Mouse (Mus musculus) MEL (cell line): ENCODE data around the gene Timeless. TPM values are rescaled to one million over a fixed set of nuclear protein-coding genes. Genes with fewer than 3 reads are reported as not detected.
A peak's percentile ranks its signal among the peaks of the same experiment; 100 is the strongest.

Experiments
- DNase-seq: peaks from one replicate; pipeline ENCODE4 v3.0.0; 2011; ENCODE audit warnings: low read depth, low spot score
- H3K27ac ChIP-seq: 2 replicates; pipeline ENCODE4 v1.5.1; 2012; ENCODE audit warnings: low read depth, mild to moderate bottlenecking, control low read depth, low read length, moderate library complexity; ENCODE audit not compliant: control insufficient read depth
- H3K27me3 ChIP-seq, 2 experiments: fragments of 150-350 bp in 1 of 2; sonication (generic) in 1 of 2; 2 replicates each; pipeline ENCODE4 v1.6.1; 2012; ENCODE audit warnings: low read length in 2 of 2, mild to moderate bottlenecking in 2 of 2, improper control_type of control experiment in 1 of 2, moderate library complexity in 1 of 2; ENCODE audit not compliant: insufficient read depth in 2 of 2, control insufficient read depth in 1 of 2
- H3K36me3 ChIP-seq, 2 experiments: 2 replicates each; pipeline ENCODE4 v1.6.1; 2012 to 2014; ENCODE audit warnings: low read length in 2 of 2, improper control_type of control experiment in 1 of 2, inconsistent platforms in 1 of 2, mild to moderate bottlenecking in 1 of 2; ENCODE audit not compliant: insufficient read depth in 2 of 2, control insufficient read depth in 1 of 2
- H3K4me1 ChIP-seq, 2 experiments: fragments of 150-350 bp in 1 of 2; sonication (generic) in 1 of 2; 2 replicates each; pipeline ENCODE4 v1.6.1; 2012; ENCODE audit warnings: low read length in 2 of 2, improper control_type of control experiment in 1 of 2, mild to moderate bottlenecking in 1 of 2; ENCODE audit not compliant: insufficient read depth in 2 of 2, control insufficient read depth in 1 of 2
- H3K4me3 ChIP-seq, 2 experiments: fragments of 150-350 bp in 1 of 2; sonication (generic) in 1 of 2; 2 replicates each; pipeline ENCODE4 v1.5.1; 2012; ENCODE audit warnings: low read depth in 2 of 2, low read length in 2 of 2, mild to moderate bottlenecking in 2 of 2, moderate library complexity in 2 of 2, control low read depth in 1 of 2, improper control_type of control experiment in 1 of 2; ENCODE audit not compliant: control insufficient read depth in 1 of 2, insufficient read depth in 1 of 2
- H3K79me2 ChIP-seq: 2 replicates; pipeline ENCODE4 v1.6.1; 2012; ENCODE audit warnings: mild to moderate bottlenecking, low read length, moderate library complexity; ENCODE audit not compliant: control insufficient read depth, poor library complexity, insufficient read depth
- H3K9ac ChIP-seq: 2 replicates; pipeline ENCODE4 v1.6.1; 2012; ENCODE audit warnings: low read depth, mild to moderate bottlenecking, control low read depth, low read length, moderate library complexity; ENCODE audit not compliant: control insufficient read depth, poor library complexity, severe bottlenecking
- H3K9me3 ChIP-seq: fragments of 150-350 bp; sonication (generic); replicated peaks from 2 replicates; pipeline ENCODE4 v1.6.1; 2012; ENCODE audit warnings: mild to moderate bottlenecking, low read length, improper control_type of control experiment, moderate library complexity; ENCODE audit not compliant: insufficient read depth
- BHLHE40 ChIP-seq: IDR thresholded peaks from 2 replicates; pipeline ENCODE4 v1.6.1; 2012; ENCODE audit warnings: low read depth, mild to moderate bottlenecking, inconsistent platforms, low read length, improper control_type of control experiment, borderline replicate concordance
- CHD1 ChIP-seq: IDR thresholded peaks from 2 replicates; pipeline ENCODE4 v1.6.1; 2012; ENCODE audit warnings: low read depth, mild to moderate bottlenecking, inconsistent platforms, low read length, improper control_type of control experiment
- CHD2 ChIP-seq: IDR thresholded peaks from 2 replicates; pipeline ENCODE4 v1.6.1; 2011; ENCODE audit warnings: low read length, improper control_type of control experiment
- CTCF ChIP-seq, 3 experiments: IDR thresholded peaks in 2 of 3; conservative IDR thresholded peaks in 1 of 3; 2 replicates each; pipeline ENCODE4 v1.5.1; 2011 to 2012; ENCODE audit warnings: low read length in 3 of 3, low read depth in 2 of 3, mild to moderate bottlenecking in 2 of 3, improper control_type of control experiment in 1 of 3, inconsistent platforms in 1 of 3, mixed read lengths in 1 of 3, moderate library complexity in 1 of 3; ENCODE audit not compliant: control insufficient read depth in 1 of 3, insufficient read depth in 1 of 3, poor library complexity in 1 of 3, severe bottlenecking in 1 of 3
- E2F4 ChIP-seq: IDR thresholded peaks from 2 replicates; pipeline ENCODE4 v1.6.1; 2011; ENCODE audit warnings: low read depth, low read length, improper control_type of control experiment, borderline replicate concordance
- ELF1 ChIP-seq: IDR thresholded peaks from 2 replicates; pipeline ENCODE4 v1.6.1; 2014; ENCODE audit warnings: low read depth, mild to moderate bottlenecking, inconsistent platforms, low read length, improper control_type of control experiment, moderate library complexity
- EP300 ChIP-seq, 2 experiments: IDR thresholded peaks; 2 replicates each; pipeline ENCODE4 v1.6.1; 2011; ENCODE audit warnings: improper control_type of control experiment in 2 of 2, low read length in 2 of 2, low read depth in 1 of 2, mild to moderate bottlenecking in 1 of 2
- ETS1 ChIP-seq: IDR thresholded peaks from 2 replicates; pipeline ENCODE4 v1.6.1; 2012; ENCODE audit warnings: low read depth, mild to moderate bottlenecking, inconsistent platforms, low read length, improper control_type of control experiment, moderate library complexity
- GABPA ChIP-seq: IDR thresholded peaks from 2 replicates; pipeline ENCODE4 v1.6.1; 2012; ENCODE audit warnings: low read depth, mild to moderate bottlenecking, inconsistent platforms, low read length, improper control_type of control experiment, moderate library complexity
- GATA1 ChIP-seq: IDR thresholded peaks from 2 replicates; pipeline ENCODE4 v1.6.1; 2011; ENCODE audit warnings: low read depth, low read length, improper control_type of control experiment
- HCFC1 ChIP-seq: IDR thresholded peaks from 2 replicates; pipeline ENCODE4 v1.6.1; 2012; ENCODE audit warnings: low read depth, mild to moderate bottlenecking, inconsistent platforms, low read length, improper control_type of control experiment, moderate library complexity
- JUND ChIP-seq: IDR thresholded peaks from 2 replicates; pipeline ENCODE4 v1.6.1; 2011; ENCODE audit warnings: low read depth, mild to moderate bottlenecking, improper control_type of control experiment, low read length
- KAT2A ChIP-seq: conservative IDR thresholded peaks from 2 replicates; pipeline ENCODE4 v1.6.1; 2012; ENCODE audit warnings: low read depth, low read length, improper control_type of control experiment, inconsistent platforms
- MAFK ChIP-seq: IDR thresholded peaks from 2 replicates; pipeline ENCODE4 v1.6.1; 2011; ENCODE audit warnings: low read depth, mild to moderate bottlenecking, low read length, improper control_type of control experiment, borderline replicate concordance
- MAX ChIP-seq: IDR thresholded peaks from 2 replicates; pipeline ENCODE4 v1.6.1; 2011; ENCODE audit warnings: low read length, improper control_type of control experiment
- MAZ ChIP-seq: IDR thresholded peaks from 2 replicates; pipeline ENCODE4 v1.6.1; 2012; ENCODE audit warnings: low read depth, mild to moderate bottlenecking, inconsistent platforms, low read length, improper control_type of control experiment
- MXI1 ChIP-seq: IDR thresholded peaks from 2 replicates; pipeline ENCODE4 v1.6.1; 2011; ENCODE audit warnings: mild to moderate bottlenecking, low read depth, low read length, improper control_type of control experiment
- MYB ChIP-seq: IDR thresholded peaks from 2 replicates; pipeline ENCODE4 v1.6.1; 2011; ENCODE audit warnings: mild to moderate bottlenecking, low read depth, low read length, improper control_type of control experiment
- MYC ChIP-seq: IDR thresholded peaks from 2 replicates; pipeline ENCODE4 v1.6.1; 2011; ENCODE audit warnings: low read depth, mild to moderate bottlenecking, low read length, improper control_type of control experiment, moderate library complexity
- NELFE ChIP-seq: IDR thresholded peaks from 2 replicates; pipeline ENCODE4 v1.6.1; 2011; ENCODE audit warnings: low read depth, low read length, improper control_type of control experiment
- NRF1 ChIP-seq: IDR thresholded peaks from 2 replicates; pipeline ENCODE4 v1.6.1; 2014; ENCODE audit warnings: low read depth, mild to moderate bottlenecking, inconsistent platforms, low read length, improper control_type of control experiment, moderate library complexity; ENCODE audit not compliant: poor library complexity, insufficient read depth, severe bottlenecking
- POLR2A ChIP-seq, 2 experiments: IDR thresholded peaks; 2 replicates each; pipeline ENCODE4 v1.6.1; 2011 to 2012; ENCODE audit warnings: low read length in 2 of 2, mild to moderate bottlenecking in 2 of 2, control low read depth in 1 of 2, improper control_type of control experiment in 1 of 2, low read depth in 1 of 2, moderate library complexity in 1 of 2; ENCODE audit not compliant: control insufficient read depth in 1 of 2, insufficient read depth in 1 of 2, poor library complexity in 1 of 2
- POLR2AphosphoS2 ChIP-seq: IDR thresholded peaks from 2 replicates; pipeline ENCODE4 v1.6.1; 2011; ENCODE audit warnings: low read length, improper control_type of control experiment
- POLR2AphosphoS5 ChIP-seq: IDR thresholded peaks from 2 replicates; pipeline ENCODE4 v1.6.1; 2012; ENCODE audit warnings: low read depth, borderline replicate concordance, mild to moderate bottlenecking, inconsistent platforms, low read length, moderate library complexity, mixed read lengths
- RCOR1 ChIP-seq: IDR thresholded peaks from 2 replicates; pipeline ENCODE4 v1.6.1; 2012; ENCODE audit warnings: low read depth, mild to moderate bottlenecking, inconsistent platforms, low read length, improper control_type of control experiment
- SIN3A ChIP-seq: IDR thresholded peaks from 2 replicates; pipeline ENCODE4 v1.6.1; 2012; ENCODE audit warnings: low read length, improper control_type of control experiment, inconsistent platforms
- SMC3 ChIP-seq: IDR thresholded peaks from 2 replicates; pipeline ENCODE4 v1.6.1; 2011; ENCODE audit warnings: low read depth, low read length, improper control_type of control experiment
- TAL1 ChIP-seq: IDR thresholded peaks from 2 replicates; pipeline ENCODE4 v1.6.1; 2012; ENCODE audit warnings: mild to moderate bottlenecking, inconsistent platforms, low read length, moderate library complexity, mixed read lengths
- TBP ChIP-seq: IDR thresholded peaks from 2 replicates; pipeline ENCODE4 v1.8.0; 2011; ENCODE audit warnings: low read depth, low read length, improper control_type of control experiment
- TCF12 ChIP-seq: IDR thresholded peaks from 2 replicates; pipeline ENCODE4 v1.6.1; 2014; ENCODE audit warnings: low read depth, mild to moderate bottlenecking, inconsistent platforms, low read length, improper control_type of control experiment, moderate library complexity
- UBTF ChIP-seq: IDR thresholded peaks from 2 replicates; pipeline ENCODE4 v1.6.1; 2012; ENCODE audit warnings: low read depth, mild to moderate bottlenecking, inconsistent platforms, low read length, improper control_type of control experiment, moderate library complexity, borderline replicate concordance; ENCODE audit not compliant: insufficient read depth
- USF2 ChIP-seq, 2 experiments: IDR thresholded peaks; 2 replicates each; pipeline ENCODE4 v1.6.1; 2011 to 2012; ENCODE audit warnings: improper control_type of control experiment in 2 of 2, low read length in 2 of 2, borderline replicate concordance in 1 of 2, inconsistent platforms in 1 of 2, low read depth in 1 of 2, mild to moderate bottlenecking in 1 of 2; ENCODE audit not compliant: insufficient read depth in 1 of 2
- ZC3H11A ChIP-seq: IDR thresholded peaks from 2 replicates; pipeline ENCODE4 v1.6.1; 2012; ENCODE audit warnings: low read depth, mild to moderate bottlenecking, inconsistent platforms, low read length, improper control_type of control experiment
- ZKSCAN1 ChIP-seq: IDR thresholded peaks from 2 replicates; pipeline ENCODE4 v1.6.1; 2012; ENCODE audit warnings: low read depth, mild to moderate bottlenecking, inconsistent platforms, low read length, improper control_type of control experiment, moderate library complexity
- ZMIZ1 ChIP-seq: IDR thresholded peaks from 2 replicates; pipeline ENCODE4 v1.6.1; 2012; ENCODE audit warnings: low read depth, mild to moderate bottlenecking, inconsistent platforms, low read length, improper control_type of control experiment, moderate library complexity
- ZNF384 ChIP-seq: IDR thresholded peaks from 2 replicates; pipeline ENCODE4 v1.6.1; 2012; ENCODE audit warnings: low read depth, mild to moderate bottlenecking, inconsistent platforms, low read length, improper control_type of control experiment
- polyA plus RNA-seq, 2 experiments: library from polyadenylated mRNA; stranded (reverse) in 1 of 2; unstranded in 1 of 2; fragments of >175 nt in 1 of 2; fragments of >200 nt in 1 of 2; gene quantifications; 2 replicates each; pipeline versions ENCODE4 v1.2.1 to v1.2.4; 2012; ENCODE audit warnings: low replicate concordance in 2 of 2, low read depth in 1 of 2; ENCODE audit not compliant: insufficient read length in 2 of 2, insufficient read depth in 1 of 2, missing spikeins in 1 of 2
- total RNA-seq: library from RNA; depleted of rRNA; stranded (reverse); fragments of 300-350 nt; gene quantifications from 2 replicates; pipeline ENCODE4 v1.2.3, GENCODE M21; 2012

The Timeless gene
- total and polyA plus RNA-seq, 3 experiments, result 49.3 to 627 (median 89.8) TPM

- peak; percentile 98 for DNase-seq
- H3K9me3 ChIP-seq, result no peaks in the 10 kb centered on the region
- H3K4me3 ChIP-seq, result peak within 1 kb of the TSS; percentile 72 to 92
- TF ChIP-seq KAT2A, result no peak; the same call in 1 of the 2 replicates
- no peak for TF ChIP-seq TAL1
- peak; percentile 56 for TF ChIP-seq HCFC1
- TF ChIP-seq ETS1, result no peak
- TF ChIP-seq NELFE, result peak; percentile 91
- TF ChIP-seq CHD1, result 0 out of 2 replicates have a peak, but pooled peaks have one; percentile 60
- no peak for TF ChIP-seq POLR2AphosphoS5
- TF ChIP-seq CTCF (IDR thresholded peaks at IDR 0.05 in 2 of 3, conservative IDR thresholded peaks at IDR 0.05 in 1 of 3; ENCODE audit: control insufficient read depth in 1 of 3, insufficient read depth in 1 of 3, low read depth in 2 of 3, low read length in 3 of 3, poor library complexity in 1 of 3, severe bottlenecking in 1 of 3), result no peak
- TF ChIP-seq MAZ, result 0 out of 2 replicates have a peak, but pooled peaks have one; percentile 41
- no peak; the same call in 1 of the 2 replicates for TF ChIP-seq SMC3
- peak; percentile 87; the same call in 1 of the 2 replicates for TF ChIP-seq POLR2AphosphoS2
- TF ChIP-seq ELF1, result peak; percentile 64; the same call in 1 of the 2 replicates
- no peak for TF ChIP-seq MAX
- TF ChIP-seq GATA1, result no peak
- 0 out of 2 replicates have a peak, but pooled peaks have one; percentile 5 for TF ChIP-seq NRF1
- no peak for TF ChIP-seq EP300 (IDR thresholded peaks at IDR 0.05; ENCODE audit: low read depth in 1 of 2, low read length in 2 of 2)
- no peak for TF ChIP-seq MAFK
- no peak for TF ChIP-seq ZNF384
- TF ChIP-seq ZC3H11A, result no peak
- peak; percentile 93; the same call in 1 of the 2 replicates for TF ChIP-seq UBTF
- peak; percentile 81 for TF ChIP-seq SIN3A
- TF ChIP-seq JUND, result no peak
- no peak for TF ChIP-seq BHLHE40
- TF ChIP-seq MXI1, result peak; percentile 52; the same call in 1 of the 2 replicates
- TF ChIP-seq POLR2A (IDR thresholded peaks at IDR 0.05; ENCODE audit: control insufficient read depth in 1 of 2, insufficient read depth in 1 of 2, low read depth in 1 of 2, low read length in 2 of 2, poor library complexity in 1 of 2), result peak in 1 of 2 experiments; percentile 89; a peak in 2 of 4 replicates
- TF ChIP-seq GABPA, result no peak
- peak; percentile 44; the same call in 1 of the 2 replicates for TF ChIP-seq TBP
- no peak for TF ChIP-seq CHD2
- TF ChIP-seq MYB, result no peak
- no peak for TF ChIP-seq ZKSCAN1
- no peak for TF ChIP-seq MYC
- 0 out of 2 replicates have a peak, but pooled peaks have one; percentile 3 for TF ChIP-seq RCOR1
- no peak for TF ChIP-seq E2F4
- TF ChIP-seq ZMIZ1, result peak; percentile 76
- peak; percentile 38; the same call in 1 of the 2 replicates for TF ChIP-seq TCF12
- TF ChIP-seq USF2 (IDR thresholded peaks at IDR 0.05; ENCODE audit: borderline replicate concordance in 1 of 2, insufficient read depth in 1 of 2, low read depth in 1 of 2, low read length in 2 of 2), result no peak
- peak within 1 kb of the TSS; percentile 70 for H3K9ac ChIP-seq
- H3K36me3 ChIP-seq, result no peaks in the 10 kb centered on the region; a peak in 2 of 4 replicates
- H3K79me2 ChIP-seq, result no peaks in the 10 kb centered on the region; the same call in 1 of the 2 replicates
- H3K4me1 ChIP-seq, result peaks cover 0 to 4% of the 10 kb centered on the region in 2 experiments; a peak in 2 of 4 replicates
- H3K27ac ChIP-seq, result peak within 1 kb of the TSS; percentile 32; the same call in 1 of the 2 replicates
- H3K27me3 ChIP-seq, result no peaks in the 10 kb centered on the region
Measured at GRCm38 (mm10) chr10:128270287-128270841, 38.5 kb downstream of the Timeless start, which contains the start of gene Stat2. Gene Stat2 (plus strand): TSS chr10:128270559.
